Mouse (Mus musculus) urinary bladder, postnatal 14 days (tissue): ENCODE measurements around the gene Gm45233.
"Not testable (repeated sequence)": the region's sequence is repeated elsewhere in the genome, so short reads cannot be mapped to it uniquely, and the experiment has no call there.

Experiments
- DNase-seq: peaks from one replicate; pipeline ENCODE4 v3.0.0; 2021; ENCODE audit warnings: low spot score

The Gm45233 gene

GRCm38 (mm10) chr7:43443917-43444293, at the start of gene Gm45233, which contains the start of gene Etfb:
TSS of gene Gm45233 (plus strand) at chr7:43444128.
TSS of gene Etfb (plus strand) at chr7:43444083.
- DNase-seq: peak; percentile 94

- no peak for DNase-seq
These were observed 44.4 kb upstream of the Gm45233 start for GRCm38 (mm10) chr7:43399501-43399900.

GRCm38 (mm10) chr7:43402718-43403117, 41.2 kb upstream of the Gm45233 start:
- no peak for DNase-seq

GRCm38 (mm10) chr7:43407573-43407972, 36.4 kb upstream of the Gm45233 start:
- no peak for DNase-seq

GRCm38 (mm10) chr7:43408131-43408553, 35.8 kb upstream of the Gm45233 start, which contains the start of gene Siglecg:
TSS of gene Siglecg (plus strand) at chr7:43408204.
- DNase-seq: no peak

- no peak for DNase-seq
These were observed 34.8 kb upstream of the Gm45233 start for GRCm38 (mm10) chr7:43409084-43409483.

GRCm38 (mm10) chr7:43411724-43412123, 32.2 kb upstream of the Gm45233 start:
- DNase-seq: not testable (repeated sequence)

- no peak for DNase-seq
These were observed 26.6 kb upstream of the Gm45233 start for GRCm38 (mm10) chr7:43417298-43417697.

GRCm38 (mm10) chr7:43422995-43423617, 20.8 kb upstream of the Gm45233 start:
- DNase-seq: peak; percentile 89

GRCm38 (mm10) chr7:43423991-43424625, 19.8 kb upstream of the Gm45233 start:
- DNase-seq: no peak

GRCm38 (mm10) chr7:43427406-43427805, 16.5 kb upstream of the Gm45233 start, which contains the start of gene Lim2:
TSS of gene Lim2 (plus strand) at chr7:43427670.
- DNase-seq: no peak

- DNase-seq: no peak
These were observed 14.4 kb upstream of the Gm45233 start for GRCm38 (mm10) chr7:43429500-43429899.

- no peak for DNase-seq
These were observed 11.0 kb upstream of the Gm45233 start for GRCm38 (mm10) chr7:43432891-43433290.

- no peak for DNase-seq
These were observed 9.3 kb upstream of the Gm45233 start for GRCm38 (mm10) chr7:43434676-43435075.

GRCm38 (mm10) chr7:43436341-43437255, 7.3 kb upstream of the Gm45233 start, which contains the start of gene Nkg7:
TSS of gene Nkg7 (plus strand) at chr7:43437073.
- DNase-seq: no peak

GRCm38 (mm10) chr7:43438611-43439010, 5.3 kb upstream of the Gm45233 start:
- DNase-seq: no peak

- DNase-seq: no peak
These were observed 3.4 kb upstream of the Gm45233 start, which contains the start of gene Cldnd2 for GRCm38 (mm10) chr7:43440482-43440881. TSS of gene Cldnd2 (plus strand) at chr7:43440782.

GRCm38 (mm10) chr7:43441071-43441470, 2.9 kb upstream of the Gm45233 start:
- no peak for DNase-seq

- DNase-seq: no peak
These were observed 1.2 kb upstream of the Gm45233 start for GRCm38 (mm10) chr7:43442684-43443083.

GRCm38 (mm10) chr7:43443126-43443916, 607 bp upstream of the Gm45233 start:
- DNase-seq: peak; percentile 89

- DNase-seq: no peak
These were observed 3.9 kb downstream of the Gm45233 start for GRCm38 (mm10) chr7:43447801-43448200.
